Mouse (Mus musculus) CH12.LX (cell line): ENCODE measurements around the gene Nap1l2.

Experiments used
- CHD2 ChIP-seq: IDR thresholded peaks from 2 replicates; pipeline ENCODE4 v1.6.1; 2011; ENCODE audit warnings: low read length, improper control_type of control experiment
- CTCF ChIP-seq, 2 experiments: IDR thresholded peaks in 1 of 2; conservative IDR thresholded peaks in 1 of 2; 2 replicates each; pipeline ENCODE4 v1.5.1; 2011 to 2012; ENCODE audit warnings: low read depth in 2 of 2, low read length in 2 of 2, improper control_type of control experiment in 1 of 2, inconsistent platforms in 1 of 2, mild to moderate bottlenecking in 1 of 2, moderate library complexity in 1 of 2
- E2F4 ChIP-seq: IDR thresholded peaks from 2 replicates; pipeline ENCODE4 v1.6.1; 2011; ENCODE audit warnings: low read depth, low read length, improper control_type of control experiment; ENCODE audit not compliant: insufficient replicate concordance
- ELF1 ChIP-seq: IDR thresholded peaks from 2 replicates; pipeline ENCODE4 v1.6.1; 2014; ENCODE audit warnings: low read depth, mild to moderate bottlenecking, inconsistent platforms, low read length, improper control_type of control experiment
- EP300 ChIP-seq: IDR thresholded peaks from 2 replicates; pipeline ENCODE4 v1.6.1; 2011; ENCODE audit warnings: low read length, improper control_type of control experiment
- ETS1 ChIP-seq: conservative IDR thresholded peaks from 2 replicates; pipeline ENCODE4 v1.6.1; 2012; ENCODE audit warnings: low read depth, mild to moderate bottlenecking, inconsistent platforms, low read length, improper control_type of control experiment, moderate library complexity
- JUND ChIP-seq: conservative IDR thresholded peaks from 2 replicates; pipeline ENCODE4 v1.6.1; 2011; ENCODE audit warnings: low read depth, low read length, improper control_type of control experiment
- MAX ChIP-seq: IDR thresholded peaks from 2 replicates; pipeline ENCODE4 v1.6.1; 2011; ENCODE audit warnings: low read length, improper control_type of control experiment
- MYC ChIP-seq: IDR thresholded peaks from 2 replicates; pipeline ENCODE4 v1.6.1; 2011; ENCODE audit warnings: low read depth, mild to moderate bottlenecking, improper control_type of control experiment, low read length
- POLR2A ChIP-seq: IDR thresholded peaks from 2 replicates; pipeline ENCODE4 v1.6.1; 2011; ENCODE audit warnings: low read depth, mild to moderate bottlenecking, improper control_type of control experiment, low read length
- SMC3 ChIP-seq: IDR thresholded peaks from 2 replicates; pipeline ENCODE4 v1.6.1; 2011; ENCODE audit warnings: low read depth, low read length, improper control_type of control experiment
- TBP ChIP-seq: conservative IDR thresholded peaks from 2 replicates; pipeline ENCODE4 v1.6.1; 2011; ENCODE audit warnings: low read depth, low read length, improper control_type of control experiment
- USF1 ChIP-seq: IDR thresholded peaks from 2 replicates; pipeline ENCODE4 v1.6.1; 2014; ENCODE audit warnings: low read depth, mild to moderate bottlenecking, inconsistent platforms, low read length, improper control_type of control experiment
- ZMIZ1 ChIP-seq: IDR thresholded peaks from 2 replicates; pipeline ENCODE4 v1.6.1; 2012; ENCODE audit warnings: low read depth, mild to moderate bottlenecking, inconsistent platforms, low read length, improper control_type of control experiment

DNA sequence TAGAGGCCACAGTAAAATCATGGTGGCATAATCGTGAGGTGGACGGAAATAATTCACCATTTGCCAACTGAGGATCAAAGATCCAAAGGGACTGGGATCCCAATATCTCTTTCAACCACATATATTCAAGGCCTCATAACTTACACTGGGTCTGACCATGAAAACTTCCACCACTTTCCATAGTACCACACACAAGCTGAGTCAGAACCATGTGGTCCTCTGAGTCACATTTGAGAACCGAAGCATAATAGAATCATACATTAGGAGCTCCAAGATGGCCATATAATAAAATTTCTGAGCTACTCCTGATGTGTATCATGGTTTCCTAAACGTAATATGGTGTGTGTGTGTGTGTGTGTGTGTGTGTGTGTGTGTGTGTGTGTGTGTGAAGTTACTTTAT is 28.8 kb upstream of the Nap1l2 start:
- TF ChIP-seq TBP, result no peak
- TF ChIP-seq ELF1, result no peak
- TF ChIP-seq E2F4, result no peak
- no peak for TF ChIP-seq POLR2A
- TF ChIP-seq USF1, result no peak
- no peak for TF ChIP-seq CTCF (conservative IDR thresholded peaks at IDR 0.05 in 1 of 2, IDR thresholded peaks at IDR 0.05 in 1 of 2; ENCODE audit: low read depth in 2 of 2, low read length in 2 of 2)
- no peak for TF ChIP-seq SMC3
- TF ChIP-seq JUND, result no peak
- no peak for TF ChIP-seq EP300
- TF ChIP-seq CHD2, result no peak
- TF ChIP-seq ZMIZ1, result no peak
- no peak for TF ChIP-seq MAX
- TF ChIP-seq ETS1, result no peak
- TF ChIP-seq MYC, result no peak
